Mouse (Mus musculus) urinary bladder, adult 18-20 months (tissue): ENCODE results near the gene Gm49325.

ENCODE experiments used
- DNase-seq, 2 experiments: peaks; one replicate each; pipeline ENCODE4 v3.0.0; 2022; ENCODE audit warnings: low spot score in 2 of 2, mixed read lengths in 2 of 2

Gm49325 gene

DNA sequence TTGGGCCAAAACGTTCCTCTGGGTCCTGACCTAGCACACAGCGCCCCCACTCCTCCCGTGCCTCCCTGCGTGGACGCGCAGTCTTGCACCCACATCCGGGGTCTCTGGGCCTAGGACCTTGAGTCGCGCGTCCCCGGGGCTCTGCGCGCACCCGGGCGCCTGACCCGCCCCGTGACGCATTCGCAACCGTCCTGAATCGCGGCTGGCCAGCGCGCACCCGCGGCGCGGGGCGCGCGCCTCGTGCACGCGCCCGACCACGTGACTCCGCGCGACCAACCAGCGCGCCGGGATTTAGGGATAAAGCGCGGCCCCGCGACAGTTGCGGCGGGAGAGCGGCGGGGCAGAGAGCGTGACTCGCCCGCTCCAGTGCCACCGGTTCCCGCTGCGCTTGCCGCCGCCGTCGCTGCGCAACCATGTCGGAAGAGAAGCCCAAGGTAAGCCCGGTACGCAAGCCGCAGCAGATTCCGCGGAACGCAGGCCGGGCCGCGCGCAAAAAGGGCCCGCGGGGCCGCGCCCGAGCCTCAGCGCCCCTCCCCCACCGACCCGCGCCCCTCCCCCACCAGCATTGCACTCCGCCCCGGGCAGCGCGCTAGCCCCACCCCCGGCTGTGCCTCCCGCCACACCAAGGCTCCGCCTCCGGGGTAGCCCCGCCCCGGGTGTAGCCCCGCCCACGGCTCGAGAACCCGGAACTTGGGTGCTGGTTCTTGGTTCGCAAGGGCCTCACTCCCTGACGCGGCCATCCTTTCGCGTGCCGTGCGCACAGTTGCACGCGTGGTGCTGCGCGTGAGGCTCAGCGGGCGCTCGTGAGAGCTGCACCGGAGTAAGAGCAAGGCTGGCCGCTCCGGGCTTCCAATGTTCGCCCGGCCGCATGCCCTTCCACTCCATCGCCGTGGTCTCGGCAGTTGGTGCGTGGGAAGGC, at the start of gene Gm49325, which contains the start of gene Sumo3:
Gm49325 (plus strand) TSS at position 290 of the 919 bp plus-strand sequence.
Sumo3 (plus strand) TSS at position 190 of the 919 bp plus-strand sequence.
- DNase-seq = peak; percentile 98 to 100

DNA sequence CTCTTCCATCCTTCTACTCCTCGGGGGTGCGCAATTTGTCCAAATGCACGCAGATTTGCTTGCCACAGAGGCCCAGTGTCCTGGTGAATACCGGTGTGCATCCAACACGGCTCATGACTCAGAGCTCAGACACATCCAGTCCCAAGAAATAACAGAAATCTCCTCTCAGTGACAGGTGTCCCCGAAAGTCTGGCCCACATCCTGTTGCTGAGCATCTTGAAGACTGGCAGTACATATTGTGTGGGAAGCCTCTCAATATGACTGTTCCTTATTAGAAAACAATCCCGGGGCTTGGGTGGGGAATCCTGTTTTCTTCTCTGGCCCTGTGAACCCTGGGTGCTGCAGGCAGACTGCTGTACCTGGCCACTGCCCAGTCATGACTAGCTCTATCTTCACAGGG, 49.4 kb upstream of the Gm49325 start:
- DNase-seq = no peak

- no peak for DNase-seq
Measured at GRCm38 (mm10) chr10:77557641-77558040, 48.4 kb upstream of the Gm49325 start.

- no peak for DNase-seq
Measured at GRCm38 (mm10) chr10:77560090-77560489, 45.9 kb upstream of the Gm49325 start.

GRCm38 (mm10) chr10:77560830-77561229, 45.2 kb upstream of the Gm49325 start:
- DNase-seq = no peak

DNA sequence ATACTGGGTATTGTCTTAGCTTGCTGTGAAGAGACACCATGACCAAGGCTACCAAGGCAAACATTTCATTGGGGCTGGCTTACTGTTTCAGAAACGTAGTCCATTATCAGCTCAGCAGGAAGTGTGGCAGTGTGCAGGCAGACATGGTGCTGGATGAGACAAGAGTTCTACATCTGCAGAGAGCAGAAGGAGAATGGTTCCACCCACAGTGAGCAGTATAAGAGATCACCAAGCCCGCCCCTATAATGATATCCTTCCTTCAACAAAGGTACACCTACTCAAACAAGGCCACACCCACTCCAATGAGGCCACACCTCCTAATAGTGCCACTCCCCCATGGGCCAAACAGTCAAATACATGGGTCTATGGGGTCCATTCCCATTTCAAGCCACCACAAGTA, 44.5 kb upstream of the Gm49325 start:
- DNase-seq = no peak

DNA sequence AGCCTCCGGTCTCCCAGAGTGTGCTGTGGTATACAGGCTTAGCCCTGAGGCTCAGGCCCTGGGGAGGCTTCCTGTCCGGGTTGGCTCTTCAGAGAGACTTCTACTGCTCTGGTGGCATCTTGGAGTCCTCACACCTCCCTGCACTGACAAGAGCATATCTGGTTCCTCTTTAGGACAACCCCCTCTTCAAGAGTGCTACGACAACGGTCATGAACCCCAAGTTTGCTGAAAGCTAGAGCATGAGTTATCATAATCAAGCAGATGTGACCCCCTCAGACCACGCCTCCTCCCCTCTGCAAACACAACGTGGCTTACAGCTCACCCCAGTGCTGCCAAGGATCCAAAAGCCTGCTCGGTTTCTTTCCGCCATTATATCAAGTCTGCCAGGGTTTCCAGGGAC, 41.0 kb upstream of the Gm49325 start:
- no peak for DNase-seq

DNA sequence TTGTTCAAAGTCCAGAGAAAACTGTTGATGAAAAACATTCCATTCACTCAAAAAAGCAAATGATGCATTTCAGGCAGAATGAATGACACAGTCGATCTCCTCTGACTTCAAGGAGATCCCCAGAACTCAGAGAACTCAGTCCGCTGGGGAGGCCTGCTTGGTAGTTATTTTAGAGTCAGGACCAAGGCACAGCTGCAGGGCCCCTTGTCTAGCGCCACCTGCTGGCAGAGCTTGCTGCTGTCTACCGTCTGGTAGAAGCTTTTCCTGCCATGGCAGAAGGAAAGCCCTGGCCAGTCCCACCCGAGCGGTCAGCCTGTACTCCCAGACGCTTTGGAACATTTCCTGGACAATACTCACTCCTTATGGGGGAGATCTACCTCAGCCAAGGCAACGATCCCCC, 39.3 kb upstream of the Gm49325 start:
- peak in 1 of 2 experiments; percentile 71 for DNase-seq

- DNase-seq = no peak
Measured at GRCm38 (mm10) chr10:77569481-77569880, 36.5 kb upstream of the Gm49325 start.

DNA sequence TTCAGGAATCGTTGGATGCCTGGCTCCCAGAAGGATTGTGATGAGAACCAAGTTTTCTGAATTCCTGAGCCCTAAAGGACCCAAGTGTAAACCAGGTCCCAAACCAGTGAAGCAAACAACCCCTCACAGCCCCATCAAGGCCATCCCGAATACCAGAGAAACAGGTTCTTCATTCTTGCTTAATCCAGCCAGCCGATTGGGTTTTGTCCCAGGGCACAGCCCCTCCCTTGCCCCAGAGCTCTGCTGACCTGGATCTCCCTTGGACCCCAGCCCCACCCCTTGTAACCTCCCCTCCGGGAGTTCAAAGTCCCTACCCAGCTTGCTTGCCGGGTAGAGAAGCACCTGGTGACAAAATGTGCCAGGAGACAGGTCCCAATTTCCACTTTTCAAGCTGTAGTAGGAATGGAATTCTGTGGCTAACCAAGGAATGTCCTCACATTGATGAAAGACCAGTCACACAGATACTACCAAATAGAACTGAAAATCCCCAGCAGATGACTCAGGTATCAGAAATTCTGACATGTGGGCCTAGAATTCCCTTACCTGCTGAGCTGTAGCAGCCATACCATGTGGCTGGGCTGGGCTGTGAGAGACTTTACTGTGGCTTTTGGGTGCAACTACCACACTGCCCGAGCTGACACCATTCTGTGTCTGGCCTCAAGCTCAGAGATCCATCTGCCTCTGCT, 35.9 kb upstream of the Gm49325 start:
- no peak for DNase-seq

DNA sequence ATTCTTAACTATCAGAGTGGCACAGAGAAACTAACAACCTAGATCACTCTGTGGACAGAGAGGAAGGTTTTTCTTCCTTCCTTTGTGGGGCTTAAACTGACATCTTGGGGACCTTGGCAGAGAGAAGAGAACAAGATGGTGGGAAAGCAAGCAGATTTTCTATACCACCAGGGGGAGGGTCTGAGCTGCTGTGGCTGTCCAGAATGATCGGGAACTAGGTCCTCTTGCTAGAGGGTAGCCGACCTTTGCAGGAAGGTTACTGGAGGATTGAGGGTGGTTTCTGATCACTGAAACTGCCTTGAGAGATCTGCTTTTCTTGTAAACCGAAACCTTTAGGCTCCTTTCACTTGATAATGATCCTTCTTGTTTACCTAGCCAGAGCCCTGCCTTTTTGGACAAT, 33.8 kb upstream of the Gm49325 start:
- no peak for DNase-seq

- no peak for DNase-seq
Measured at GRCm38 (mm10) chr10:77573162-77573561, 32.8 kb upstream of the Gm49325 start.

GRCm38 (mm10) chr10:77580027-77580920, 25.7 kb upstream of the Gm49325 start:
- DNase-seq = no peak

GRCm38 (mm10) chr10:77581023-77581407, 25.0 kb upstream of the Gm49325 start:
- DNase-seq = no peak

- peak; percentile 89 to 93 for DNase-seq
Measured at GRCm38 (mm10) chr10:77581408-77582284, 24.4 kb upstream of the Gm49325 start, which contains the start of gene Pttg1ip. Pttg1ip (plus strand) TSS chr10:77581720.

- DNase-seq = no peak
Measured at GRCm38 (mm10) chr10:77582285-77582618, 23.7 kb upstream of the Gm49325 start.

- no peak for DNase-seq
Measured at GRCm38 (mm10) chr10:77583795-77584422, 22.1 kb upstream of the Gm49325 start.

DNA sequence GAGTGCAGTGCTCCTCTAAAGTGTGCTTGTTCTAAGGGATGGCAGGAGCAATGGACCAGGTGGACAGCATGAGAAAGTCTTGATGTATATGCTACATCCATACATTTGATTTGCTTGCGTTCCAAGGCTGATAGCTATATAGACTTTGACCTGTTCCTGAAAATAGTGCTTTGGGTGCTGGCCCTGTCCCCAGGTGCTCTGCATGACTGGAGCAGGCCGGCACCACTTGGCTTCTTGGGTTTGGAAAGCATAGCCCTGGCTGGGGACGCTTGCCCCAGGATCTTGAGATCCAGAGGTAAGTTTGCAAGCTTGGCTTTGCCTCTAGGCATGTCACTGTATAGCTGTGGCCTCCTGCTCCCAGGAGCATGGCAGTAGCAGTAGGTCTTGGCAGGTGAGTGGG, 19.4 kb upstream of the Gm49325 start:
- no peak for DNase-seq

DNA sequence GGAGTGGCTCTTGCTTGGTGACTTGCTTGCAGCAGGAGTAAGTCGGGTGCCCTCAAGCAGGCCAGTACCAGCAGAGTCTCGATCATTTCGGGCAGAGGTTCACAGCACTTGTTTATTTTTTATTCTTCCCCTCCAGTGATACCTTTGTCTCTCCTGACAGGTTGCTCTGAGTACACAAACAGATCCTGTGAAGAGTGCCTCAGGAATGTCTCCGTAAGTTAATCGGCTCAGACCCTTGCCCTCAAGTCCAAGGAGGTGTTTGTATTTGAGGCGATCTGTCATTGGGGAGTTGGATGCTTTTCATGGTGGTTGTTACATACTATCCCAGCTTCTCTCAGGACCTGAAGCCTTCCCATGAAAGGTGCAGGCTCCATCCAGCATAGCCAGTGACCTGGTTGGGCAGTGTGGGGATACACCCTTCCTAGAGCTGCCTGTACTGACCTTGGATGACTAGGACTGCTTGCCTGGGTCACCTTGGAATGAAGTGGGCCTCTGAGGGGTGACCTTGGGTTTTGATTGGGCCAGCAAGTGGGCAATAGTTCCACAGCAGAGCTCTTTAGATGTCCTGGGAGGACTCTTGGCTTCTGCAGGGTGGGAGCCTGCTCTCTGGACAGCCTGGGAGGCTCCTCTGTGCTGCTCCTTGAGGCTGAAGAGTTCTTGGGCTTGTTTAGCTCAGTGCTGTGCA, 18.8 kb upstream of the Gm49325 start:
- DNase-seq = no peak

DNA sequence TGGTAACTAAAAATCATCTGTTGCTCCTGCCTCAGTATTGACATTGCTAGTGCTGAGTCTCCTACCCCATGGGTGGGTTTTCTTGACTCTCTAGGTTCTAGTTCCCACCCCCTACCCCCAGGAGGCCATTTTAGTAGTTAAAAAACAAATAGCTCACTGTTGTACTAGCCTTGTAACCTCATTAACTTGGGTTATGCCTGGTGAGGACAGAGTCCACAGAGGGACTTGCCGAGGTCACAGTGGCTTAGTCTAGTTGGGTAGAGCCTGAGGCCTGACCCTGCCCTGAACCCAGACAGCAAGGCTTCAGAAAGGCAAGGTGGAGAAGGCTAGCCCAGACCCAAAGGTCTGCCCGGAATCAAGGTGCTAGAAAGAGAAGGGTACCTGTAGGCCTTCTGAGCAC, 18.0 kb upstream of the Gm49325 start:
- DNase-seq = no peak
